Mouse (Mus musculus) liver, embryonic 15.5 days (tissue): ENCODE data around the gene Tarbp1. TPM values are rescaled to one million over a fixed set of nuclear protein-coding genes. Genes with fewer than 3 reads are reported as not detected.
A peak's percentile ranks its signal among the peaks of the same experiment; 100 is the strongest.
"Not testable (repeated sequence)": the region's sequence is repeated elsewhere in the genome, so short reads cannot be mapped to it uniquely, and the experiment has no call there.

Source experiments
- ATAC-seq: fragments of 200-750 bp; cut with Nextera tagmentation; 2 replicates; pipeline ENCODE4 v1.8.0; 2017; ENCODE audit warnings: moderate number of reproducible peaks, mild to moderate bottlenecking, moderate library complexity; ENCODE audit not compliant: insufficient read depth
- H3K27ac ChIP-seq: fragments of 300-500 bp; sonication (generic); replicated peaks from 2 replicates; pipeline ENCODE4 v1.5.1; 2015; ENCODE audit warnings: mild to moderate bottlenecking, inconsistent platforms
- H3K27me3 ChIP-seq: fragments of 300-500 bp; sonication (generic); 2 replicates; pipeline ENCODE4 v1.6.1; 2015; ENCODE audit warnings: mild to moderate bottlenecking, inconsistent platforms
- H3K36me3 ChIP-seq: fragments of 300-500 bp; sonication (generic); replicated peaks from 2 replicates; pipeline ENCODE4 v1.6.1; 2015; ENCODE audit warnings: moderate library complexity, mild to moderate bottlenecking, inconsistent platforms
- H3K4me1 ChIP-seq: fragments of 300-500 bp; sonication (generic); replicated peaks from 2 replicates; pipeline ENCODE4 v1.6.1; 2015; ENCODE audit warnings: inconsistent platforms
- H3K4me2 ChIP-seq: fragments of 300-500 bp; sonication (generic); 2 replicates; pipeline ENCODE4 v1.6.1; 2015; ENCODE audit warnings: moderate library complexity, mild to moderate bottlenecking, inconsistent platforms
- H3K4me3 ChIP-seq: fragments of 300-500 bp; sonication (generic); replicated peaks from 2 replicates; pipeline ENCODE4 v1.5.1; 2015; ENCODE audit warnings: mild to moderate bottlenecking, inconsistent platforms
- H3K9ac ChIP-seq: fragments of 300-500 bp; sonication (generic); 2 replicates; pipeline ENCODE4 v1.6.1; 2015; ENCODE audit warnings: moderate library complexity, mild to moderate bottlenecking, inconsistent platforms
- H3K9me3 ChIP-seq: fragments of 300-500 bp; sonication (generic); replicated peaks from 2 replicates; pipeline ENCODE4 v1.6.1; 2016; ENCODE audit warnings: inconsistent platforms
- WGBS: fragments of 180-500 bp; shearing (Covaris S2); methylation state at CpG from one replicate; pipeline ENCODE4 v1.1.7; 2015; ENCODE audit warnings: mixed read lengths; ENCODE audit not compliant: insufficient replicate concordance; 5-methylcytosine and 5-hydroxymethylcytosine counted together
- polyA plus RNA-seq: library from polyadenylated mRNA; unstranded; fragments of >200 nt; fragmentation: Nextera tagmentation; extraction: Ambion mirVana; gene quantifications from 2 replicates; pipeline ENCODE4 v1.2.1, GENCODE M21; 2015

The Tarbp1 gene
- polyA plus RNA-seq, 1 experiment from 2014 or later, result 1.3 TPM

DNA sequence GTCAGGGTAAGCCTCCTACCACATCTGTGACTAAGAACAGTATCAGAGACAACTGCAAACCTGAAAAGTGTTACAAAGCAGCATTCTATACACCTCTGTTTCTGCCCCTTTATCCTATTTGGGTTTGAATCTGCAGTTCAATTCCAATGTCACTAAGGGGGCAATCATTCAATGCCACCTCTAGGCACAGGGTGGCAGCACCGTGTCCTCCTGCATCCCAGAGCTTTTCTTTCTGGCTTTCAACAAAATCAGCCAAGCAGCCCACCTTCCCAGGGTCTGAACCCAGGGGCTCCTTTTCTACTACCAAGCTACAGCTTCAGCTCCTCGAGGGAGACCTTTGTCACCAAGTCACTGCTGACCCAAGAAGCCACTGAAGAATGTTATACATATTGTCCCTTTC, 35.9 kb downstream of the Tarbp1 start:
- Histone ChIP-seq H3K9ac (no peak overlapping the region), H3K36me3 (peaks cover 53% of the 10 kb centered on the region), H3K27me3 (no peaks in the 10 kb centered on the region), H3K4me2 (no peak overlapping the region), H3K9me3 (no peaks in the 10 kb centered on the region), H3K4me3 (no peak overlapping the region), H3K27ac (no peak overlapping the region), H3K4me1 (no peaks in the 10 kb centered on the region)
- WGBS, result 60% methylated on average over 2 of the region's 2 CpGs
- no peak for ATAC-seq

GRCm38 (mm10) chr8:126433827-126434226, 41.0 kb downstream of the Tarbp1 start:
- no peaks in the 10 kb centered on the region for H3K9me3 ChIP-seq
- H3K4me2 ChIP-seq, result no peak overlapping the region
- no peak overlapping the region for H3K9ac ChIP-seq
- H3K27me3 ChIP-seq, result no peaks in the 10 kb centered on the region
- H3K27ac ChIP-seq, result no peak overlapping the region
- WGBS, result 78% methylated on average over 7 of the region's 7 CpGs
- H3K4me3 ChIP-seq, result no peak overlapping the region
- ATAC-seq, result no peak
- no peaks in the 10 kb centered on the region for H3K4me1 ChIP-seq
- peaks cover 78% of the 10 kb centered on the region for H3K36me3 ChIP-seq

DNA sequence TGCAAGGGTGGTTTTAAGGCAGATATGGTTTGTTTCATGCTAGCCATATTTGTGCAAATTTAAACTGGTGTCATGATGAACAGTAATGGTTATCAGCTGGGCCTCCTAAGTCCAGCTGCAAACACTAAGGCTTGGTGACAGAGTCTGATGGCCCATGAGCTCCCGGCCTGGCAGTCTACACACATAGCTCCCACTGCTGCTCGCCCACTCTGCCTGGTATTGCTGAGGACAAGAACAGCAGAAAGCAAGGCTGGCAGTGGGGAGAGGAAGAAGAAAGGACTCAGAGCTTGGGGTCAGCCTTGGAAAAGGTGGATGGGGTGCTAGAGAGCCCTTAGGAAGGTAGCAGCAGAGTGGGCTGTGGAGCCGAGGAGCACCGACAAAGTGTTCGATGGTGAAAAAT, 45.2 kb downstream of the Tarbp1 start:
- peaks cover 80% of the 10 kb centered on the region for H3K36me3 ChIP-seq
- 83% methylated on average over 5 of the region's 5 CpGs for WGBS

GRCm38 (mm10) chr8:126424946-126425345, 49.9 kb downstream of the Tarbp1 start:
- 60% methylated on average over 1 of the region's 1 CpGs for WGBS
- no peak overlapping the region for H3K27ac ChIP-seq
- H3K36me3 ChIP-seq, result peaks cover 43% of the 10 kb centered on the region
- H3K9me3 ChIP-seq, result no peaks in the 10 kb centered on the region
- H3K4me3 ChIP-seq, result no peak overlapping the region
- H3K4me1 ChIP-seq, result peaks cover 21% of the 10 kb centered on the region
- ATAC-seq, result no peak
- H3K4me2 ChIP-seq, result no peak overlapping the region
- no peak overlapping the region for H3K9ac ChIP-seq
- no peaks in the 10 kb centered on the region for H3K27me3 ChIP-seq

More for the DNA sequence above, 45.2 kb downstream of the Tarbp1 start:
- H3K27ac ChIP-seq, result no peak overlapping the region
- ATAC-seq, result no peak
- H3K4me3 ChIP-seq, result no peak overlapping the region
- no peak overlapping the region for H3K4me2 ChIP-seq
- no peaks in the 10 kb centered on the region for H3K9me3 ChIP-seq
- H3K4me1 ChIP-seq, result no peaks in the 10 kb centered on the region
- no peak overlapping the region for H3K9ac ChIP-seq
- no peaks in the 10 kb centered on the region for H3K27me3 ChIP-seq

GRCm38 (mm10) chr8:126424163-126424562, 50.7 kb downstream of the Tarbp1 start:
- H3K9ac ChIP-seq, result no peak overlapping the region
- no peak for ATAC-seq
- 68% methylated on average over 4 of the region's 4 CpGs for WGBS
- H3K4me1 ChIP-seq, result peaks cover 21% of the 10 kb centered on the region
- no peaks in the 10 kb centered on the region for H3K27me3 ChIP-seq
- peak overlapping the region; percentile 88 for H3K4me2 ChIP-seq
- H3K27ac ChIP-seq, result 0 out of 2 replicates have a peak overlapping the region, but pooled peaks have one; percentile 24
- no peaks in the 10 kb centered on the region for H3K9me3 ChIP-seq
- peaks cover 35% of the 10 kb centered on the region for H3K36me3 ChIP-seq
- no peak overlapping the region for H3K4me3 ChIP-seq

- no peaks in the 10 kb centered on the region for H3K27me3 ChIP-seq
- 8% methylated on average over 9 of the region's 9 CpGs for WGBS
- H3K4me2 ChIP-seq, result peak overlapping the region; percentile 88
- peak overlapping the region; percentile 79 for H3K4me3 ChIP-seq
- H3K27ac ChIP-seq, result peak overlapping the region; percentile 71
- H3K4me1 ChIP-seq, result peaks cover 21% of the 10 kb centered on the region
- no peaks in the 10 kb centered on the region for H3K9me3 ChIP-seq
- H3K36me3 ChIP-seq, result peaks cover 23% of the 10 kb centered on the region
- ATAC-seq, result peak; percentile 14
- H3K9ac ChIP-seq, result peak overlapping the region; percentile 77
These were observed 52.0 kb downstream of the Tarbp1 start for GRCm38 (mm10) chr8:126422920-126423300.

GRCm38 (mm10) chr8:126422174-126422919, 52.5 kb downstream of the Tarbp1 start, which contains the start of gene Coa6:
TSS of gene Coa6 (plus strand) at chr8:126422515.
- Histone ChIP-seq H3K4me2 (peak within 1 kb of the TSS; percentile 88), H3K9me3 (no peaks in the 10 kb centered on the region), H3K36me3 (peaks cover 17% of the 10 kb centered on the region), H3K4me1 (peaks cover 21% of the 10 kb centered on the region), H3K4me3 (peak within 1 kb of the TSS; percentile 79), H3K27ac (peak within 1 kb of the TSS; percentile 81), H3K27me3 (no peaks in the 10 kb centered on the region), H3K9ac (peak within 1 kb of the TSS; percentile 77)
- WGBS, result under 1% methylated on average over 61 of the region's 61 CpGs
- peak; percentile 96 for ATAC-seq

DNA sequence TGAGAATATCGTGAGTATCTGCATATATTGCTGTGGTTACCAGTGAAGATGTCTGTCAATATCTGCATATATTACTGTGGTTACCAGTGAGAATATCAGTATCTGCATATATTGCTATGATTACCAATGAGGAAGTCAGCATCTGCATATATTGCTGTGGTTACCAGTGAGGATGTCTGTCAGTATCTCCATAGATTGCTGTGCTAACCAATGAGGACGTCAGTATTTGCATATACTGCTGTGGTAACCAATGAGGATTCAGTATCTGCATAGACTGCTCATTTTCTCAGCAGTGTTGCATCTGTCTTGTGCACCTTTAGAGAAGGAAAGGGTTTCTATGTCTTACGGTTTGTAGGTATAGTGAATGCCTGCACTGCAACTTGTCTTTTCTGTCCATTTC, 54.0 kb downstream of the Tarbp1 start:
- no peak for ATAC-seq
- no peak overlapping the region for H3K4me3 ChIP-seq
- WGBS, result 59% methylated on average over 3 of the region's 3 CpGs
- H3K9ac ChIP-seq, result no peak overlapping the region
- peaks cover 2% of the 10 kb centered on the region for H3K36me3 ChIP-seq
- H3K27ac ChIP-seq, result no peak overlapping the region
- H3K4me1 ChIP-seq, result peaks cover 21% of the 10 kb centered on the region
- no peaks in the 10 kb centered on the region for H3K9me3 ChIP-seq
- H3K4me2 ChIP-seq, result 0 out of 2 replicates have a peak overlapping the region, but pooled peaks have one; percentile 88
- H3K27me3 ChIP-seq, result no peaks in the 10 kb centered on the region

- no peak overlapping the region for H3K4me2 ChIP-seq
- no peak overlapping the region for H3K4me3 ChIP-seq
- H3K9ac ChIP-seq, result no peak overlapping the region
- no peaks in the 10 kb centered on the region for H3K9me3 ChIP-seq
- H3K27ac ChIP-seq, result no peak overlapping the region
- no peaks in the 10 kb centered on the region for H3K27me3 ChIP-seq
- WGBS, result 48% methylated on average over 4 of the region's 4 CpGs
- no peak for ATAC-seq
- no peaks in the 10 kb centered on the region for H3K4me1 ChIP-seq
- no peaks in the 10 kb centered on the region for H3K36me3 ChIP-seq
These were observed 69.8 kb downstream of the Tarbp1 start for GRCm38 (mm10) chr8:126405030-126405429.

- H3K9me3 ChIP-seq, ATAC-seq, H3K36me3 ChIP-seq, H3K9ac ChIP-seq, H3K4me2 ChIP-seq, H3K27me3 ChIP-seq, H3K4me3 ChIP-seq, H3K4me1 ChIP-seq, H3K27ac ChIP-seq: not testable (repeated sequence)
These were observed 70.3 kb downstream of the Tarbp1 start for GRCm38 (mm10) chr8:126404550-126404949.

DNA sequence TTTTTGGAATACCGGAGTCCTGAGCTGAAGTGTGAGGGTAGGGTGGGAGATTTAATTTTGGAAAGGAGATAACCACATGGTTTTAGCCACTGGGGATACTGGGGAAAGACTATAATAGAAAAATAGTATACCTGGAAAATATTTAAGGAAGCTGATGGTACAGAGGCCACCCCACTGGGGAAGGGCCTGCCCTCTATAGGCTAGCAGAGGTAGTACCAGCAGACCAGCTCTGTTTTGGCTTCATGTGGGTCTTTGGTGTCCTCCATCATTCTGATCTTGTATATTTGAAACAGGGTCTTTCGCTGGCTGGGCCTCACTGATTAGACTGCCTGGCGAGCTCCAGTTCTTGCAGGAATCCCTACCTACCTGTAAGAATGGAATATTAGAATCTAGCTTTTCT, 76.5 kb downstream of the Tarbp1 start:
- no peaks in the 10 kb centered on the region for H3K4me1 ChIP-seq

GRCm38 (mm10) chr8:126395917-126396316, 78.9 kb downstream of the Tarbp1 start:
- no peaks in the 10 kb centered on the region for H3K27me3 ChIP-seq
- 56% methylated on average over 5 of the region's 5 CpGs for WGBS
- no peak for ATAC-seq
- no peak overlapping the region for H3K4me2 ChIP-seq
- no peaks in the 10 kb centered on the region for H3K4me1 ChIP-seq
- H3K4me3 ChIP-seq, result no peak overlapping the region
- no peaks in the 10 kb centered on the region for H3K36me3 ChIP-seq
- no peaks in the 10 kb centered on the region for H3K9me3 ChIP-seq
- no peak overlapping the region for H3K9ac ChIP-seq
- no peak overlapping the region for H3K27ac ChIP-seq

More for the DNA sequence above, 76.5 kb downstream of the Tarbp1 start:
- no peaks in the 10 kb centered on the region for H3K27me3 ChIP-seq
- no peaks in the 10 kb centered on the region for H3K36me3 ChIP-seq
- 44% methylated on average over 3 of the region's 3 CpGs for WGBS
- ATAC-seq, result no peak
- no peak overlapping the region for H3K9ac ChIP-seq
- no peak overlapping the region for H3K4me3 ChIP-seq
- no peak overlapping the region for H3K27ac ChIP-seq
- H3K9me3 ChIP-seq, result no peaks in the 10 kb centered on the region
- H3K4me2 ChIP-seq, result no peak overlapping the region
